Mouse (Mus musculus): ENCODE results near the gene Olfr589.

- TF ChIP-seq POLR2A (IDR thresholded peaks at IDR 0.05; ENCODE audit: low read depth, low read length) = no peak
- TF ChIP-seq CTCF (conservative IDR thresholded peaks at IDR 0.05; ENCODE audit: insufficient read depth, insufficient read length, low read depth, low read length) = no peak
Measured at GRCm38 (mm10) chr7:103169697-103170096, 13.5 kb upstream of the Olfr589 start.

Measured in kidney, adult 2 months (tissue).